Mouse (Mus musculus): ENCODE data around the gene Hmga1. TPM values are rescaled to one million over a fixed set of nuclear protein-coding genes. Genes with fewer than 3 reads are reported as not detected.

Hmga1 gene
- polyA plus RNA-seq, 1 experiment from 2014 or later, result 456 TPM

DNA sequence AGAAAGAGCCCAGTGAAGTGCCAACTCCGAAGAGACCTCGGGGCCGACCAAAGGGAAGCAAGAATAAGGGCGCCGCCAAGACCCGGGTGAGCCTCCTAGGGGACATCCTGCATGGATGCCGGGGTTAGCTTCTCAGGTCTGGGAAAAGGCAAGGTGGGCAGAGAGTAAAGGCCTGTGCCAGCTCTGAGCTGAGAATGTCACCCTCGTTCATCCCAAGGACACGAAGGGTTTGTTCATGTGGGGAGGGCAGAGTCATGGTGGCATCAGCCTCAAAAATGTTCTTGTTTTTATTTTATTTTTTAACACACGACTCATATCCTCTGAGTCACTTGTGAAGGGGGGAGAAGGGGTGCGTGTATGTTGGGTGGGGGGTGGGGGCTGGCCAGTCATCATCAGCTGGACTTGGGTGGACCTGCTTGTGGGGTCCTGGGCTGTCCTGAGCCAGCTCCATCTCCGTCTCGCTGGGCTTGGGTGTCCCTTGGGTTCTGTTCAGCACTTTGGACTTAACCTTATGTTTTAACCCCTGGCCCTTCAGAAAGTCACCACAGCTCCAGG, 4.7 kb downstream of the Hmga1 start:
- ATAC-seq (ENCODE audit: insufficient read depth, low FRiP score, low TSS enrichment) (no peak), DNase-seq (ENCODE audit: low spot score) (no peak)
- Histone ChIP-seq H3K4me1 (ENCODE audit: control insufficient read depth, insufficient read depth, low read length) (peaks cover 32% of the 10 kb centered on the region), H3K36me3 (ENCODE audit: control insufficient read depth, insufficient read depth, low read length) (0 out of 2 replicates have a peak, but pooled peaks cover 2% of the 10 kb centered on the region), H3K4me3 (ENCODE audit: low read depth, low read length) (no peak overlapping the region), H3K27me3 (ENCODE audit: control insufficient read depth, insufficient read depth, low read length) (no peaks in the 10 kb centered on the region), H3K9me3 (ENCODE audit: control insufficient read depth, low read length) (no peaks in the 10 kb centered on the region), H3K27ac (ENCODE audit: low read depth, low read length) (no peak overlapping the region), H3K9ac (ENCODE audit: low read length) (no peak overlapping the region), H3K4me2 (ENCODE audit: low read depth) (no peak overlapping the region)
- 89% methylated on average over 13 of the region's 13 CpGs for WGBS

DNA sequence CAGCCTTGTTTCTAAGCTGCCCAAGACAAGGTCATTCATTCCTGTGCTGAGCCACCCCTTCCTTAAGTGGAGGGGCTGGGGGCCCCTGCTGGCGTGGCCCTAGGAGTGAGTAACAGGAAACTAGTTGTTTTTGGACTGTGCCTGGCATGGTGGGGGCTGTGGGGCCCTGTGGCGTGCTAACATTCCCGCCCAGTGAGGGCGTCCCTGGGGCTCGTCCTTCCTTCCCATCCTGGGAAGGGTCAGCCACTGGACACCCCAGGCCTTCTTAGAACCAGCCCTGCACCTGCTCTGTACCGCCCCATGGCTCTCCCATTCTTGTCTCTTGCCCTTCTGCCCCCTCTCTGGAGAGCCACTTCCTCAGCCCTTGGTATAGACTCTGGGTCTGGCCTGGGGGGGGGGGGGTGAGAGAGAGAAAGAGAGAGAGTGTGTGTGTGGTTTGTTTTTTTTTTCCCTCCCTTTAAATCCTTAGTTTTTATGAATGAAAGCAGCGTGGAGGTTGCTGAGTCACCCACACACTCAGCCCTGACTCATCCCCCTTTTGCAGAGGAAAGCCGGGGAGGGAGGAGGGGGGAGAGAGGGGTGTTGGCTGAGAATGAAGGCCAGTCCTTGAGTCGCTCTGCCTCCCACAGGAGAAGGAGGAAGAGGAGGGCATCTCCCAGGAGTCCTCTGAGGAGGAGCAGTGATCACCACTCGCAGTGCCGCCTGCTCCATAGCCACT, 5.7 kb downstream of the Hmga1 start:
- WGBS, result 68% methylated on average over 9 of the region's 11 CpGs
- Histone ChIP-seq H3K4me3 (ENCODE audit: low read depth, low read length) (no peak overlapping the region; the same call in 1 of the 2 replicates), H3K27ac (ENCODE audit: low read depth, low read length) (0 out of 2 replicates have a peak overlapping the region, but pooled peaks have one; percentile 27), H3K27me3 (ENCODE audit: control insufficient read depth, insufficient read depth, low read length) (no peaks in the 10 kb centered on the region), H3K9me3 (ENCODE audit: control insufficient read depth, low read length) (no peaks in the 10 kb centered on the region), H3K4me2 (ENCODE audit: low read depth) (no peak overlapping the region), H3K9ac (ENCODE audit: low read length) (no peak overlapping the region), H3K4me1 (ENCODE audit: control insufficient read depth, insufficient read depth, low read length) (peaks cover 37% of the 10 kb centered on the region), H3K36me3 (ENCODE audit: control insufficient read depth, insufficient read depth, low read length) (0 out of 2 replicates have a peak, but pooled peaks cover 2% of the 10 kb centered on the region)
- DNase-seq (ENCODE audit: low spot score), result no peak
- no peak for ATAC-seq (ENCODE audit: insufficient read depth, low FRiP score, low TSS enrichment)

- Histone ChIP-seq H3K9me3 (ENCODE audit: control insufficient read depth, low read length) (no peaks in the 10 kb centered on the region), H3K27ac (ENCODE audit: low read depth, low read length) (no peak overlapping the region), H3K9ac (ENCODE audit: low read length) (no peak overlapping the region), H3K36me3 (ENCODE audit: control insufficient read depth, insufficient read depth, low read length) (0 out of 2 replicates have a peak, but pooled peaks cover 2% of the 10 kb centered on the region), H3K4me3 (ENCODE audit: low read depth, low read length) (no peak overlapping the region), H3K4me1 (ENCODE audit: control insufficient read depth, insufficient read depth, low read length) (peaks cover 26% of the 10 kb centered on the region), H3K27me3 (ENCODE audit: control insufficient read depth, insufficient read depth, low read length) (no peaks in the 10 kb centered on the region), H3K4me2 (ENCODE audit: low read depth) (no peak overlapping the region)
- DNase-seq (ENCODE audit: low spot score) (no peak), ATAC-seq (ENCODE audit: insufficient read depth, low FRiP score, low TSS enrichment) (no peak)
- WGBS, result 45% methylated on average over 7 of the region's 7 CpGs
Measured at GRCm38 (mm10) chr17:27563771-27564244, 7.5 kb downstream of the Hmga1 start.

DNA sequence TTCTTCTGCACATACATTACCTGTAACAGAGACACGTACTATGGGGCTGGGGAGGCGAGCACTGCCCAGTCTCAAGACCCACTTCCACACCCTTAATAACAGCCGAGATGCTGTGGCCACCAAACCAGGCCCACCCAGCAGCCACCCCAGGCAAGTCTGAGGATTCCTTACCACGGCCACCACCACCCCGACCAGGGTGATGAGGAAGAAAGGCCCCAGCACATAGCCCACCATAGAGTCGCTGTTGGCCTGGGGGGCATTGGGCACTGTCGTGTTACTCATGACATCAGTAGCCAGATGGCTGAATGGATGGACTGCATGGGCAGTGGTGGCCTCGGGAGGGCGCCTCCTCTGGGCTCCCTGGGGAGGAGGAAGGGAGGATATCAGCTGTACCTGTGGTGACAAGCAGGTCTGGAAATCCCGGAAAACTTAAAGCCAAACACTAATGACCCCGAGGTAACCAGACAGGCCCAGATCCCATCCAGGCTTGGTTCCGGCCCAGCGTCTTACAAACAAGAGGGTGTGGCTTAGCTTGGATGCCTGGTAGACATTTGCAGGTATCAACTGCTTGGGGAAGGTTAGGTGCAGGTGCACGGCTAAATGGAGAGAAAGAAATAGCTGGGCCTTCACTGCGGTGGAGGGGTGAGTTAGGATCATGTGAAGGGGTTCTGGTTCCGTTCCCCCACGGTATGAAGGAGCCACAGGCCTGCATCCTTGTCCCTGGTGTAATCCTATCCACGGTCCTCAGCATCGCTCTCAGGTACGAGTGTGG, 8.3 kb downstream of the Hmga1 start:
- ATAC-seq (ENCODE audit: insufficient read depth, low FRiP score, low TSS enrichment), result no peak

DNA sequence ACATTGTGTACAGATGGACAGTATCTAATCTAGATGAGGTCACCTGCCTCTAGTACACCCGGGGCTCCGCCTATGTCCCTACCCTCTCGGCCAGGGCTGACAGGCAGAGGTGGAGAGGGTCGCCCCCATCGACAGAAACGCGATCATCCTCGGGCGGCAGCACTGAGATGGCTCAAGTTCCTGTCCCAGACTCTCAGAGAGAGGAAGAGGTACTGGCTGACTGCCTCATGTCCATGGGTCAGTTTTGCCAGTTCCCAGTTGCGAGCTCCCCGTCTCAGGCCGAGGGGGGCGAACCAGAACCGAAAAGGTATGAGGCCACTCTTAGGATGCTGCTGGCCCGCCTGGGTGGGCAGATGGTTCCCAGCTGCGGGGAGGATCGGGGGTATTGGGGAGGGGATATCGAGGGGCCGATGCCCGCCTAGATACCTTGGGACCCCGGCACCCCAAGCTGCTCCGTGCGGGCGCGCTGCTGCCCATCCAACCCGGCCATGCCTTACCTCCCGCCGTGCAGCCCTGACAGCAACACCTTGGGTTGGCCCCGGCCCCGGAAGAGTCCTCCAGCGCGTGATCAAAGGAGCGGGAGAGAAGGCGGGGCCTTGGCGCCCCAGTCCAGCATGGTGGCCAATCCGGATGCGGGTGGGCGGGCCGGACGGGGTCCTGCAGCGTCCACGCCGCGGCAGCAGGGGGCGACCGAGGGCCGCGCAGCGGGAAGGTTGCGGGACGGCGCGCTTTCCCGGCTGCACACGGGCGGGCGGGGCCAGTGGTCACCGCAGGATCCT, 9.1 kb downstream of the Hmga1 start, which contains the start of gene AI413582:
AI413582 (minus strand) TSS at position 594 of the 779 bp plus-strand sequence.
- Histone ChIP-seq H3K27me3 (ENCODE audit: control insufficient read depth, insufficient read depth, low read length) (no peaks in the 10 kb centered on the region), H3K4me1 (ENCODE audit: control insufficient read depth, insufficient read depth, low read length) (peaks cover 16% of the 10 kb centered on the region)

More for the DNA sequence above, 8.3 kb downstream of the Hmga1 start:
- no peak for DNase-seq (ENCODE audit: low spot score)
- H3K27ac ChIP-seq (ENCODE audit: low read depth, low read length), result no peak overlapping the region; the same call in 1 of the 2 replicates
- H3K4me3 ChIP-seq (ENCODE audit: low read depth, low read length), result peak overlapping the region; percentile 40
- 0 out of 2 replicates have a peak, but pooled peaks cover 2% of the 10 kb centered on the region for H3K36me3 ChIP-seq (ENCODE audit: control insufficient read depth, insufficient read depth, low read length)
- peak overlapping the region; percentile 59 for H3K4me2 ChIP-seq (ENCODE audit: low read depth)
- no peaks in the 10 kb centered on the region for H3K27me3 ChIP-seq (ENCODE audit: control insufficient read depth, insufficient read depth, low read length)
- H3K9me3 ChIP-seq (ENCODE audit: control insufficient read depth, low read length), result no peaks in the 10 kb centered on the region
- peaks cover 19% of the 10 kb centered on the region for H3K4me1 ChIP-seq (ENCODE audit: control insufficient read depth, insufficient read depth, low read length)
- WGBS, result 12% methylated on average over 20 of the region's 20 CpGs
- H3K9ac ChIP-seq (ENCODE audit: low read length), result peak overlapping the region; percentile 30

DNA sequence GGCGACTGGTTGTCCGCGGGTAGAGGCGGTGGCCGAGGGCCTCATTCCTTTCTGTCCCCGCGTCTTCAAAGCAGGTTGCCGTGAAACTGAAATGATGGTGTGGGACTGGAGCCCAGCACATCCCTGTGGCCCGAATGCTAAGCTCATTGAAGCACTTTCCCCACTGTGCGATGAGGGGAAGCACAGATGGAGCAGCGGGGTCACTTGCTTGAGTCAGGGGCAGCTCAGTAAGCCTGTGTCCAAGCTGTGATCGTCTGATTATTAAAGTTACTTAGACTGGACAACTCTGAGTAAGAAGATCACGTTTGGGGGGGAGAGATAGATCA, 9.6 kb downstream of the Hmga1 start:
- Histone ChIP-seq H3K4me1 (ENCODE audit: control insufficient read depth, insufficient read depth, low read length) (peaks cover 16% of the 10 kb centered on the region), H3K36me3 (ENCODE audit: control insufficient read depth, insufficient read depth, low read length) (0 out of 2 replicates have a peak, but pooled peaks cover 2% of the 10 kb centered on the region), H3K27ac (ENCODE audit: low read depth, low read length) (no peak overlapping the region), H3K9ac (ENCODE audit: low read length) (peak overlapping the region; percentile 69), H3K4me3 (ENCODE audit: low read depth, low read length) (peak overlapping the region; percentile 40), H3K9me3 (ENCODE audit: control insufficient read depth, low read length) (no peaks in the 10 kb centered on the region), H3K4me2 (ENCODE audit: low read depth) (peak overlapping the region; percentile 59), H3K27me3 (ENCODE audit: control insufficient read depth, insufficient read depth, low read length) (no peaks in the 10 kb centered on the region)
- WGBS, result under 1% methylated on average over 13 of the region's 13 CpGs
- ATAC-seq (ENCODE audit: insufficient read depth, low FRiP score, low TSS enrichment) (peak; percentile 43; the same call in 1 of the 2 replicates), DNase-seq (ENCODE audit: low spot score) (no peak)

More for the DNA sequence above, 9.1 kb downstream of the Hmga1 start, which contains the start of gene AI413582:
- 0 out of 2 replicates have a peak, but pooled peaks cover 2% of the 10 kb centered on the region for H3K36me3 ChIP-seq (ENCODE audit: control insufficient read depth, insufficient read depth, low read length)
- under 1% methylated on average over 58 of the region's 58 CpGs for WGBS
- H3K9ac ChIP-seq (ENCODE audit: low read length), result peak within 1 kb of the TSS; percentile 69
- H3K27ac ChIP-seq (ENCODE audit: low read depth, low read length), result peak within 1 kb of the TSS; percentile 11; the same call in 1 of the 2 replicates
- no peaks in the 10 kb centered on the region for H3K9me3 ChIP-seq (ENCODE audit: control insufficient read depth, low read length)
- peak within 1 kb of the TSS; percentile 59 for H3K4me2 ChIP-seq (ENCODE audit: low read depth)
- peak within 1 kb of the TSS; percentile 40 for H3K4me3 ChIP-seq (ENCODE audit: low read depth, low read length)
- peak; percentile 89 for ATAC-seq (ENCODE audit: insufficient read depth, low FRiP score, low TSS enrichment)
- DNase-seq (ENCODE audit: low spot score), result peak; percentile 96

DNA sequence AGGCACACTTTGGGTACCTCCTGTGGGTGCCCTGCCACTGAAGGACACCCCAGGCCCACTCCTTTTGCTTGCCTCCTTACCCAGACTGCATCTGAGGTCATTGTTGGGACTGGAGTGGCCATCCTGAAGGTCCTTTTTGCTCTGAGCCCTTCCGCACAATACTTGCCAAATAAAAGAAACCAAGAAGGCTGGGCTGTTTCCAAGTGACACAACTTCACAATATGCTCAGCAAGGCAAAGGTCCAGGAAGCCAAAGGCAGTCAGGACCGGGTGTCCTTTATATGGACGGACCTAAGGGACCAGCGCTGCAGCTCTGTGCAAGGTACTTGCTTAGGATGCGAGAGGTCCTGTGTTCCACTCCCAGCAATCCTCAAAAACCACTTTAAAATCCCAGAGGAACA, 11.9 kb downstream of the Hmga1 start:
- Histone ChIP-seq H3K27me3 (ENCODE audit: control insufficient read depth, insufficient read depth, low read length) (no peaks in the 10 kb centered on the region), H3K36me3 (ENCODE audit: control insufficient read depth, insufficient read depth, low read length) (no peaks in the 10 kb centered on the region), H3K4me3 (ENCODE audit: low read depth, low read length) (no peak overlapping the region), H3K9me3 (ENCODE audit: control insufficient read depth, low read length) (no peaks in the 10 kb centered on the region), H3K9ac (ENCODE audit: low read length) (no peak overlapping the region), H3K4me1 (ENCODE audit: control insufficient read depth, insufficient read depth, low read length) (peaks cover 13% of the 10 kb centered on the region), H3K27ac (ENCODE audit: low read depth, low read length) (no peak overlapping the region), H3K4me2 (ENCODE audit: low read depth) (no peak overlapping the region)
- WGBS, result 93% methylated on average over 5 of the region's 5 CpGs
- ATAC-seq (ENCODE audit: insufficient read depth, low FRiP score, low TSS enrichment) (no peak), DNase-seq (ENCODE audit: low spot score) (no peak)

DNA sequence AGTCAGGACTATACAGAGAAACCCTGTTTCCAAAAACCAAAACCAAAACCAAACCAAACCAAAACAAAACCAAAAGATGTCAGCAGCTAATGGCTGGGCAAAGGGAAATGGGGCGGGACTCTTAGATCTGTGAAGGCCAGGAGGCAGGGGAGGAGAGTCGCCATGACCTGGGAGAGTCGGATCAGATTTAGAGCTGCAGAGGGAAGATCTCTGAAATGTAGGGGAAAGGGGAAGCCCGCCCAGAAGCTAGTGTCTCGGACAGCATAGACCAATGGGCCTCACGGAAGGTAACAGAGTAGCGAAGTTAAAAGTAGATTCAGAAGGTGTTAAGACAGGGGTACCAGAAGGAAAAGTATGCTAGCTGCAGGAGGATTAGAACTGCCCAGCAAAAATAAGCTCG, 15.0 kb downstream of the Hmga1 start:
- Histone ChIP-seq H3K27ac (ENCODE audit: low read depth, low read length) (no peak overlapping the region), H3K27me3 (ENCODE audit: control insufficient read depth, insufficient read depth, low read length) (no peaks in the 10 kb centered on the region), H3K4me3 (ENCODE audit: low read depth, low read length) (no peak overlapping the region), H3K36me3 (ENCODE audit: control insufficient read depth, insufficient read depth, low read length) (no peaks in the 10 kb centered on the region; the same call in 1 of the 2 replicates), H3K9me3 (ENCODE audit: control insufficient read depth, low read length) (no peaks in the 10 kb centered on the region), H3K9ac (ENCODE audit: low read length) (no peak overlapping the region), H3K4me2 (ENCODE audit: low read depth) (no peak overlapping the region), H3K4me1 (ENCODE audit: control insufficient read depth, insufficient read depth, low read length) (peaks cover 2% of the 10 kb centered on the region; the same call in 1 of the 2 replicates)
- WGBS, result 88% methylated on average over 7 of the region's 8 CpGs
- DNase-seq (ENCODE audit: low spot score) (no peak), ATAC-seq (ENCODE audit: insufficient read depth, low FRiP score, low TSS enrichment) (no peak)

All from neural tube, embryonic 11.5 days (tissue).